In genomic region chr10:111171246-111171934, GRCm38 (mm10) we compare ENCODE assay signal across 10 mouse cellular contexts. TPM values are rescaled to one million over a fixed set of nuclear protein-coding genes. Genes with fewer than 3 reads are reported as not detected.
A peak's percentile ranks its signal among the peaks of the same experiment; 100 is the strongest.
DNase-seq lines count a peak whose midpoint lies in the region; ATAC-seq and TF ChIP-seq lines count a peak whose summit lies in the region.
"Had no signal": no experiment of that assay in that cellular context is flagged by ENCODE, and none has a peak within 500 bp of the region (broad histone marks: within the 10 kb centered on the region; RNA-seq: fewer than 3 reads in every experiment).

No protein-coding gene starts in this region.

- no peaks in the 10 kb centered on the region for H3K36me3 ChIP-seq in heart, postnatal 0 days (replicated peaks; ENCODE audit: control insufficient read depth, insufficient read depth, low read length)

- TF ChIP-seq EP300 in heart, postnatal 0 days (IDR thresholded peaks at IDR 0.05; ENCODE audit: low read depth), result no peak

- peak overlapping the region; percentile 16; the same call in 1 of the 2 replicates for H3K27ac ChIP-seq in heart, postnatal 0 days (ENCODE audit: low read depth)

- H3K4me2 ChIP-seq in heart, postnatal 0 days (ENCODE audit: low read depth, low read length), result peak overlapping the region; percentile 16; the same call in 1 of the 2 replicates

- WGBS in heart, postnatal 0 days, result 73% methylated on average over 15 of the region's 15 CpGs

- no peak for ATAC-seq in heart, postnatal 0 days (ENCODE audit: insufficient read depth, low read depth)
- ATAC-seq in hematopoietic stem cell, adult 5-6 weeks (replicated peaks in 1 of 2; ENCODE audit: insufficient read depth in 1 of 2, low FRiP score in 2 of 2, low TSS enrichment in 1 of 2, low read depth in 1 of 2, poor library complexity in 2 of 2, severe bottlenecking in 2 of 2), result peak; percentile 60 to 71
- ATAC-seq in neutrophil, adult 5-6 weeks (ENCODE audit: extremely low read depth, insufficient number of reproducible peaks, low FRiP score, poor library complexity, severe bottlenecking), result peak; percentile 81

- H3K4me1 ChIP-seq in heart, postnatal 0 days (ENCODE audit: control insufficient read depth, insufficient read depth), result peaks cover 62% of the 10 kb centered on the region

- TF ChIP-seq CTCF in heart, postnatal 0 days (IDR thresholded peaks at IDR 0.05; ENCODE audit: low read depth), result no peak

- no peak for DNase-seq in heart, postnatal 0 days (ENCODE audit: low spot score)
- no peak for DNase-seq in heart, adult 9 months (ENCODE audit: low spot score in 2 of 2)
- DNase-seq in CD4-positive, CD25-positive, alpha-beta regulatory T cell, adult 2 months (ENCODE audit: low read depth, low spot score), result peak; percentile 65
- DNase-seq in kidney, postnatal 25 days, result no peak
- DNase-seq in left cerebral cortex, adult 18-20 months (ENCODE audit: low spot score in 2 of 2), result no peak
- DNase-seq in lung, postnatal 4 days, result no peak
- DNase-seq: kidney, postnatal 4 days; lung, postnatal 14 days had no signal

- H3K4me3 ChIP-seq in heart, postnatal 0 days (ENCODE audit: low read depth, low read length), result no peak overlapping the region

- H3K9ac ChIP-seq in heart, postnatal 0 days (replicated peaks; ENCODE audit: low read depth, low read length), result 0 out of 2 replicates have a peak overlapping the region, but pooled peaks have one; percentile 7

- H3K9me3 ChIP-seq in heart, postnatal 0 days (replicated peaks; ENCODE audit: control insufficient read depth, low read length), result no peaks in the 10 kb centered on the region

- no peaks in the 10 kb centered on the region for H3K27me3 ChIP-seq in heart, postnatal 0 days (ENCODE audit: control insufficient read depth, insufficient read depth, low read length)

RNA-seq across cellular contexts. Expression of gene Osbpl8, which starts 6.8 kb away (rescaled TPM):
- 110 and 114 TPM in 2 replicates for total RNA-seq in heart, postnatal 0 days (2014; rRNA removed; ENCODE audit: low replicate concordance)
- 26.3 and 30.8 TPM in 2 replicates for polyA plus RNA-seq in heart, postnatal 0 days (2015; fragmentation: Nextera tagmentation; extraction: Ambion mirVana)
- total RNA-seq in hematopoietic stem cell, adult 5-6 weeks (2017), result 162 and 180 TPM in 2 replicates
- total RNA-seq in neutrophil, adult 5-6 weeks (2017), result 87.2 and 87.7 TPM in 2 replicates
- 10 to 100 TPM; 94.0 to 100.0 TPM for total RNA-seq in left cerebral cortex, adult 18-20 months (2021)
